Mouse (Mus musculus) midbrain, embryonic 11.5 days (tissue): Measurements from ENCODE around the gene Gm20721. TPM values are rescaled to one million over a fixed set of nuclear protein-coding genes. Genes with fewer than 3 reads are reported as not detected.
"Not testable (repeated sequence)": the region's sequence is repeated elsewhere in the genome, so short reads cannot be mapped to it uniquely, and the experiment has no call there.

Experiments
- ATAC-seq: fragments of 200-750 bp; cut with Nextera tagmentation; 2 replicates; pipeline ENCODE4 v1.8.0; 2017; ENCODE audit warnings: moderate TSS enrichment, moderate library complexity; ENCODE audit not compliant: low FRiP score
- DNase-seq: peaks from one replicate; pipeline ENCODE4 v3.0.0; 2015; ENCODE audit warnings: low spot score; ENCODE audit errors: missing footprints
- H3K27ac ChIP-seq: fragments of 300-500 bp; sonication (generic); 2 replicates; pipeline ENCODE4 v1.5.1; 2014; ENCODE audit warnings: low read depth, low read length
- H3K27me3 ChIP-seq: fragments of 300-500 bp; sonication (generic); 2 replicates; pipeline ENCODE4 v1.6.1; 2014; ENCODE audit warnings: mild to moderate bottlenecking, low read length, moderate library complexity, mixed read lengths; ENCODE audit not compliant: control insufficient read depth, insufficient read depth
- H3K36me3 ChIP-seq: fragments of 300-500 bp; sonication (generic); 2 replicates; pipeline ENCODE4 v1.6.1; 2014; ENCODE audit warnings: mild to moderate bottlenecking, low read length, moderate library complexity, mixed read lengths; ENCODE audit not compliant: control insufficient read depth, insufficient read depth
- H3K4me1 ChIP-seq: fragments of 300-500 bp; sonication (generic); 2 replicates; pipeline ENCODE4 v1.6.1; 2014; ENCODE audit warnings: low read length; ENCODE audit not compliant: control insufficient read depth, insufficient read depth
- H3K4me2 ChIP-seq: fragments of 300-500 bp; sonication (generic); 2 replicates; pipeline ENCODE4 v1.6.1; 2014; ENCODE audit warnings: mild to moderate bottlenecking, moderate library complexity
- H3K4me3 ChIP-seq: fragments of 300-500 bp; sonication (generic); 2 replicates; pipeline ENCODE4 v1.5.1; 2014; ENCODE audit warnings: low read depth, low read length
- H3K9ac ChIP-seq: fragments of 300-500 bp; sonication (generic); 2 replicates; pipeline ENCODE4 v1.6.1; 2014; ENCODE audit warnings: low read length
- H3K9me3 ChIP-seq: fragments of 300-500 bp; sonication (generic); 2 replicates; pipeline ENCODE4 v1.6.1; 2016; ENCODE audit warnings: low read length; ENCODE audit not compliant: control insufficient read depth
- WGBS: fragments of 180-500 bp; shearing (Covaris S2); extraction: QIAGEN DNeasy Blood & Tissue Kit; methylation state at CpG from one replicate; pipeline ENCODE4 v1.1.7; 2014; 5-methylcytosine and 5-hydroxymethylcytosine counted together
- polyA plus RNA-seq: library from polyadenylated mRNA; unstranded; fragments of >200 nt; fragmentation: Nextera tagmentation; extraction: Ambion mirVana; gene quantifications from 2 replicates; pipeline ENCODE4 v1.2.1, GENCODE M21; 2014

The Gm20721 gene
- polyA plus RNA-seq, 1 experiment from 2014 or later, result 9.5 TPM

DNA sequence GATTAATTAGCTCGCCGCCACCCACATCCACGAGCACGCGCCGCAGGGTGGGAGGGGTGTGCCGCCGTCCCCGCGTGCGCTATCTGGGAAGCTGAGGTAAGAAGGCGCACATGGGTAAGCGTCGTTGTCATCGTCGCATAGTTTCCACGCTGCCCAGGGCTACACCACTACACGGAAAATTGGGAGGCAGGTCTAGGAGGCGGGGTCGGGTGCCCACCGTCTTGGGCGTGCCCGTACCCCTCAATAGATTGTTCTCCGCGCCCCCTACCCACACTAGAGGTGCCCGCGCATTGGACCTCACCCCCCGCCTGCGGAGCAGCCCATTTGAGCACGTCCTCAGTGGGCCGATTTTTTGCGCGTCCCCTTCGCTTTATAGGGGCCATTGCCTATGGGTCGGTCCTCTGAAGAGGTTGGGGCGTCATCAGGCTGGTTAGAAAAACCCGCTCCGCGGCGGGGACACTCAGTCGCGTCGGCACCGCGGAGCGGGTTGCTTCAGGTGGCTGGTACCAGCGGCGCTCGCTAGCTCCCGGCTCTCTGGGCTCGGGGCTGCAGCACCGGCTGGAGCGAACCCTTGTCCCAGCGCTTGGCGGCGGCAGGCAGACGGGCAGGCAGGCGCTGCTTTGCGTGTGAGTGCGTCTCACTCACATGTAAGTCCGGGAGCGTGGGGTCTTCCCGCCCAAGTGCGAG is 19.1 kb downstream of the Gm20721 start:
- Histone ChIP-seq H3K4me3 (peak overlapping the region; percentile 41), H3K36me3 (no peaks in the 10 kb centered on the region), H3K4me1 (peaks cover 16% of the 10 kb centered on the region; the same call in 1 of the 2 replicates), H3K4me2 (peak overlapping the region; percentile 60), H3K27me3 (0 out of 2 replicates have a peak, but pooled peaks cover 3% of the 10 kb centered on the region), H3K9ac (peak overlapping the region; percentile 54), H3K27ac (no peak overlapping the region), H3K9me3 (peaks cover 2% of the 10 kb centered on the region; the same call in 1 of the 2 replicates)
- 56% methylated on average over 64 of the region's 64 CpGs for WGBS
- DNase-seq (peak; percentile 95), ATAC-seq (peak; percentile 28)

GRCm38 (mm10) chr2:174326481-174326880 is 20.0 kb downstream of the Gm20721 start:
- H3K9ac ChIP-seq, result peak overlapping the region; percentile 54; the same call in 1 of the 2 replicates
- no peak overlapping the region for H3K27ac ChIP-seq
- H3K27me3 ChIP-seq, result 0 out of 2 replicates have a peak, but pooled peaks cover 3% of the 10 kb centered on the region
- WGBS, result 69% methylated on average over 8 of the region's 8 CpGs
- ATAC-seq, result no peak
- H3K4me1 ChIP-seq, result peaks cover 8% of the 10 kb centered on the region; the same call in 1 of the 2 replicates
- no peak for DNase-seq
- H3K4me3 ChIP-seq, result peak overlapping the region; percentile 41
- peaks cover 2% of the 10 kb centered on the region; the same call in 1 of the 2 replicates for H3K9me3 ChIP-seq
- H3K36me3 ChIP-seq, result no peaks in the 10 kb centered on the region
- peak overlapping the region; percentile 60 for H3K4me2 ChIP-seq

- Histone ChIP-seq H3K9me3 (peaks cover 2% of the 10 kb centered on the region; the same call in 1 of the 2 replicates), H3K4me2 (no peak overlapping the region), H3K9ac (no peak overlapping the region), H3K4me3 (no peak overlapping the region), H3K27me3 (0 out of 2 replicates have a peak, but pooled peaks cover 3% of the 10 kb centered on the region), H3K36me3 (no peaks in the 10 kb centered on the region), H3K27ac (no peak overlapping the region), H3K4me1 (peaks cover 8% of the 10 kb centered on the region; the same call in 1 of the 2 replicates)
- DNase-seq, result no peak
- 60% methylated on average over 4 of the region's 4 CpGs for WGBS
- ATAC-seq, result no peak
Observed at GRCm38 (mm10) chr2:174325989-174326388, 20.5 kb downstream of the Gm20721 start.

DNA sequence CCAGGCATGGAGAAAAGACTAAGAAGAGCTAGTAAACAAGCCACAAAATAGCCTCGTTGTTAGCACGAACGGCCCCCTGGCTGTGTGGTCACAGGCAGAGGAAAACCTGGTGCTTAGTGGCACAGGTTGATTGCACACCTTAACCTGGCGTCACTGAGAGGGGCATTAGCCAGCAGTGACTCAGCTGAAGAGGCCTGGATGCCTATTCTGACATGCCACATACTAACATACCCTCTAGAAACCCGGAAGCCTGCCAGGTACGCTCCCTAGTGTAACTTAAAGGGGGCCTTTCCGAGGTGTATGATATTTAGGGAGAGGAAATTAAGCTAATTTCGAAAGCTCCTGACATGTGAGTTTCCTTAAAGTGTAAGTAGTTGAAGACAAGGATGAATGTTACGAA is 29.9 kb downstream of the Gm20721 start:
- no peak overlapping the region for H3K9ac ChIP-seq
- H3K4me1 ChIP-seq, result no peaks in the 10 kb centered on the region
- no peak overlapping the region for H3K4me3 ChIP-seq
- DNase-seq (no peak), ATAC-seq (no peak)
- no peak overlapping the region for H3K27ac ChIP-seq
- WGBS, result 90% methylated on average over 9 of the region's 9 CpGs
- H3K36me3 ChIP-seq, result no peaks in the 10 kb centered on the region
- no peak overlapping the region for H3K4me2 ChIP-seq
- no peaks in the 10 kb centered on the region for H3K9me3 ChIP-seq
- H3K27me3 ChIP-seq, result no peaks in the 10 kb centered on the region

- not testable (repeated sequence) for DNase-seq, H3K36me3 ChIP-seq, H3K4me3 ChIP-seq, H3K4me2 ChIP-seq, H3K27ac ChIP-seq, H3K4me1 ChIP-seq, ATAC-seq, H3K9ac ChIP-seq, H3K27me3 ChIP-seq, H3K9me3 ChIP-seq
Observed at GRCm38 (mm10) chr2:174315445-174315844, 31.1 kb downstream of the Gm20721 start.

GRCm38 (mm10) chr2:174312661-174313060 is 33.9 kb downstream of the Gm20721 start:
- H3K27me3 ChIP-seq, result no peaks in the 10 kb centered on the region
- no peak overlapping the region for H3K4me2 ChIP-seq
- H3K36me3 ChIP-seq, result no peaks in the 10 kb centered on the region
- DNase-seq (no peak), ATAC-seq (peak; percentile 12; the same call in 1 of the 2 replicates)
- no peak overlapping the region for H3K4me3 ChIP-seq
- H3K4me1 ChIP-seq, result no peaks in the 10 kb centered on the region
- WGBS, result 83% methylated on average over 2 of the region's 2 CpGs
- H3K9ac ChIP-seq, result no peak overlapping the region
- H3K9me3 ChIP-seq, result no peaks in the 10 kb centered on the region
- H3K27ac ChIP-seq, result no peak overlapping the region

- H3K4me3 ChIP-seq, result no peak overlapping the region
- DNase-seq (peak; percentile 97), ATAC-seq (peak; percentile 71)
- no peaks in the 10 kb centered on the region for H3K9me3 ChIP-seq
- no peak overlapping the region for H3K4me2 ChIP-seq
- H3K27ac ChIP-seq, result no peak overlapping the region
- H3K27me3 ChIP-seq, result no peaks in the 10 kb centered on the region
- no peaks in the 10 kb centered on the region for H3K4me1 ChIP-seq
- WGBS, result 35% methylated on average over 4 of the region's 4 CpGs
- H3K9ac ChIP-seq, result no peak overlapping the region
- H3K36me3 ChIP-seq, result no peaks in the 10 kb centered on the region
Observed at GRCm38 (mm10) chr2:174312118-174312647, 34.3 kb downstream of the Gm20721 start.

GRCm38 (mm10) chr2:174311613-174312012 is 34.9 kb downstream of the Gm20721 start:
- 51% methylated on average over 1 of the region's 1 CpGs for WGBS
- no peak overlapping the region for H3K9ac ChIP-seq
- no peaks in the 10 kb centered on the region for H3K4me1 ChIP-seq
- H3K4me3 ChIP-seq, result no peak overlapping the region
- peak; percentile 26; the same call in 1 of the 2 replicates for ATAC-seq
- H3K27me3 ChIP-seq, result no peaks in the 10 kb centered on the region
- no peaks in the 10 kb centered on the region for H3K9me3 ChIP-seq
- H3K4me2 ChIP-seq, result no peak overlapping the region
- no peak overlapping the region for H3K27ac ChIP-seq
- DNase-seq, result no peak
- no peaks in the 10 kb centered on the region for H3K36me3 ChIP-seq

DNA sequence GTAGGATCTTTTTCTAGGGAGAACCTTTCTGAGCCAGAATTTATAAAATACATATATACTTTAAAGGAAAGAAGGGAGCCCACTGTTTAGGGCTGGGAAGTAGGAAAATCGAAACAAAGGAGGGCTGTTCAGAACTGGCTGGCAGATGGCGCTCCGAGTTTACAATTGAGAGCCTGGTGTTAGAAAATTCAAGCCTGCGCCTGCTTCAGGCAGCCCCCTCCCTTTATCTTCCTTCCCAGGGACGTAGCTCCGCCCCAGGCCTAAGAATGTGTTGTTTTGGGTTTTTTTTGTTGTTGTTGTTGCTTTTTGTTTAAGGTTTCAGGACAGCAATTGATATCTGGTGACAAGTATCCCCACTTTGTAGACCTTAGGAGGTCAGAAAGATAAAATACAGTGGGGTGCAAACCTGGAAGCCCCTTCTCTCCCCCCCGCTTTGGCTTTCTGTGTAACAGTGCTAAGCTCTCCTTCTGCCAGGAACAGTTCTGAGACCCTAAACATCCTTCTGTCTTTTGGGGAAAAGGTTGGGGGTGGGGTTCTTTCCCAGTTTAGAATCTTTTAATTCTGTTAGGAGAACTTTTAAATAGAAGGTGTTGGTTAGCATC is 35.5 kb downstream of the Gm20721 start:
- Histone ChIP-seq H3K27me3 (no peaks in the 10 kb centered on the region), H3K9ac (no peak overlapping the region), H3K9me3 (no peaks in the 10 kb centered on the region), H3K36me3 (no peaks in the 10 kb centered on the region), H3K27ac (no peak overlapping the region), H3K4me2 (no peak overlapping the region), H3K4me3 (no peak overlapping the region), H3K4me1 (no peaks in the 10 kb centered on the region)
- peak; percentile 86 for ATAC-seq
- peak; percentile 91 for DNase-seq
- 13% methylated on average over 7 of the region's 7 CpGs for WGBS
